Mouse (Mus musculus) embryonic fibroblast, embryonic 13.5 days (primary cell): ENCODE data around the gene Olfr1414.

Source experiments
- CTCF ChIP-seq: IDR thresholded peaks from 2 replicates; pipeline ENCODE4 v1.5.1; 2011; ENCODE audit warnings: mild to moderate bottlenecking, control low read depth, low read length, moderate library complexity, borderline replicate concordance; ENCODE audit not compliant: insufficient read depth
- POLR2A ChIP-seq: IDR thresholded peaks from 2 replicates; pipeline ENCODE4 v1.6.1; 2011; ENCODE audit warnings: low read depth, mild to moderate bottlenecking, control low read depth, low read length, moderate library complexity

GRCm38 (mm10) chr1:92474066-92474578 lies 44.3 kb downstream of the Olfr1414 start:
- TF ChIP-seq CTCF (no peak), POLR2A (no peak)
